Mouse (Mus musculus) myocyte (in vitro differentiated cells): ENCODE data around the gene Ctu2. TPM values are rescaled to one million over a fixed set of nuclear protein-coding genes. Genes with fewer than 3 reads are reported as not detected.

Source experiments
- H3K27me3 ChIP-seq: one replicate; pipeline ENCODE4 v1.6.1; 2011; ENCODE audit not compliant: control insufficient read depth, insufficient read depth, insufficient read length
- H3K36me3 ChIP-seq: one replicate; pipeline ENCODE4 v1.6.1; 2011; ENCODE audit not compliant: control insufficient read depth, insufficient read depth
- H3K4me2 ChIP-seq: one replicate; pipeline ENCODE4 v1.6.1; 2011; ENCODE audit warnings: low read depth, control low read depth
- H3K4me3 ChIP-seq: one replicate; pipeline ENCODE4 v1.5.1; 2011; ENCODE audit warnings: mild to moderate bottlenecking, control low read depth, moderate library complexity
- H3K79me2 ChIP-seq: one replicate; pipeline ENCODE4 v1.6.1; 2011; ENCODE audit not compliant: control insufficient read depth, insufficient read depth
- H3ac ChIP-seq: one replicate; pipeline ENCODE4 v1.6.1; 2011; ENCODE audit not compliant: control insufficient read depth, insufficient read length
- CEBPB ChIP-seq: IDR thresholded peaks from 2 replicates; pipeline ENCODE4 v1.6.1; 2011; ENCODE audit warnings: mild to moderate bottlenecking, moderate library complexity; ENCODE audit not compliant: poor library complexity, insufficient read depth, severe bottlenecking
- E2F4 ChIP-seq: IDR thresholded peaks from one replicate; pipeline ENCODE4 v1.6.1; 2011; ENCODE audit warnings: mild to moderate bottlenecking, control low read depth, moderate library complexity; ENCODE audit not compliant: insufficient read depth
- MAX ChIP-seq: IDR thresholded peaks from one replicate; pipeline ENCODE4 v1.6.1; 2011; ENCODE audit warnings: low read depth, mild to moderate bottlenecking, control low read depth
- MYOD1 ChIP-seq, 3 experiments: IDR thresholded peaks; one replicate each; pipeline ENCODE4 v1.6.1; 2011; ENCODE audit warnings: control low read depth in 2 of 3, low read depth in 2 of 3, mild to moderate bottlenecking in 2 of 3, moderate library complexity in 1 of 3; ENCODE audit not compliant: insufficient read length in 2 of 3, control insufficient read depth in 1 of 3
- MYOG ChIP-seq, 3 experiments: IDR thresholded peaks; one replicate each; pipeline ENCODE4 v1.6.1; 2011; ENCODE audit warnings: control low read depth in 2 of 3, low read depth in 2 of 3, mild to moderate bottlenecking in 2 of 3; ENCODE audit not compliant: insufficient read length in 2 of 3, control insufficient read depth in 1 of 3, insufficient read depth in 1 of 3
- POLR2A ChIP-seq: IDR thresholded peaks from one replicate; pipeline ENCODE4 v1.6.1; 2011; ENCODE audit warnings: low read depth, mild to moderate bottlenecking, control low read depth, moderate library complexity; ENCODE audit not compliant: insufficient read length
- POLR2AphosphoS2 ChIP-seq: IDR thresholded peaks from one replicate; pipeline ENCODE4 v1.6.1; 2011; ENCODE audit warnings: low read depth, control low read depth; ENCODE audit not compliant: insufficient read length
- REST ChIP-seq: IDR thresholded peaks from one replicate; pipeline ENCODE4 v1.6.1; 2011; ENCODE audit warnings: mild to moderate bottlenecking, control low read depth, moderate library complexity; ENCODE audit not compliant: insufficient read depth, insufficient read length
- SRF ChIP-seq: IDR thresholded peaks from one replicate; pipeline ENCODE4 v1.6.1; 2011; ENCODE audit warnings: low read depth; ENCODE audit not compliant: control insufficient read depth, insufficient read length
- TCF12 ChIP-seq: IDR thresholded peaks from one replicate; pipeline ENCODE4 v1.6.1; 2011; ENCODE audit warnings: mild to moderate bottlenecking, control low read depth; ENCODE audit not compliant: poor library complexity, insufficient read depth, severe bottlenecking
- USF1 ChIP-seq: IDR thresholded peaks from one replicate; pipeline ENCODE4 v1.6.1; 2011; ENCODE audit warnings: low read depth, mild to moderate bottlenecking, control low read depth, moderate library complexity
- polyA plus RNA-seq: library from polyadenylated mRNA; unstranded; fragments of >200 nt; fragmentation: generic; extraction: Trizol; gene quantifications from one replicate; pipeline ENCODE4 v1.2.1, GENCODE M21; 2012; ENCODE audit warnings: missing spikeins

The Ctu2 gene
- polyA plus RNA-seq, 1 experiment, result 31.5 TPM

DNA sequence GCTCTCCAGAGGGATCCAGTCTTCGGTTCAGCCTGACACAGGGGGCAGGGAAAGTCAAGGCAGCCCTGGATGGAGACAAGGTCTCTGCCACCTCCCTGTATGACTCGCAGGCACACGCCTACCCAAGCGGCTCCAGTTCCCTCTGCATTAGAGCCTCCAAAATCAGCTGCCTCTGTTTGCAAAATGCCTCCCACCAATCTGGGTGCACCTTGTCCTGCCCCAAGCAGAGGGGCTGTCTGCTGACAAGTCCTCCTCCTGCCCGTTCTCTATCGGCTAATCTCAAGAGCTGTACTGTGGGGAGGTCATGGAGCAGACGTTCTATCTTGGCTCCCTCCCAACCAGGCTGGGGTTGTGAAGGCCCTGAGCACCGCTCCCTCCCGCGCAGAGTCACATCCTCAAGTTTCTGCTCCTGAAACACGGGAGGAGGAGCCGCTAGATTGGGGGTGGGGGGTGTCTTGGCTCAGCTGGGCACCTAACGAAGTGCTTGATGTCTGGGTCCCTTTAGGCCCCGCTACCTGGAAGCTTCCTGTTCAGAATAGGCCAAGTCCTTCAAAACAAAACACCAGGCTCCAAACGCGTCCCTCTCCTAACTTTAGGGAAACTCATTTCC, 887 bp upstream of the Ctu2 start:
- H3K27me3 ChIP-seq, result no peaks in the 10 kb centered on the region
- peak overlapping the region; percentile 56 for H3K4me3 ChIP-seq
- H3K4me2 ChIP-seq, result peak overlapping the region; percentile 73
- TF ChIP-seq USF1 (no peak), MAX (no peak), REST (no peak), MYOG (IDR thresholded peaks at IDR 0.05; ENCODE audit: control insufficient read depth in 1 of 3, insufficient read depth in 1 of 3, insufficient read length in 2 of 3, low read depth in 2 of 3) (no peak), E2F4 (no peak), TCF12 (no peak), SRF (no peak)
- peaks cover 9% of the 10 kb centered on the region for H3K36me3 ChIP-seq
- H3ac ChIP-seq, result peak overlapping the region; percentile 95
- H3K79me2 ChIP-seq, result peaks cover 23% of the 10 kb centered on the region

- no peak overlapping the region for H3K4me2 ChIP-seq
- no peak overlapping the region for H3ac ChIP-seq
- peaks cover 34% of the 10 kb centered on the region for H3K36me3 ChIP-seq
- TF ChIP-seq USF1 (no peak), POLR2A (peak; percentile 8), MYOD1 (IDR thresholded peaks at IDR 0.05; ENCODE audit: control insufficient read depth in 1 of 3, insufficient read length in 2 of 3, low read depth in 2 of 3) (peak in 1 of 3 experiments; percentile 19)
- H3K79me2 ChIP-seq, result no peaks in the 10 kb centered on the region
- no peaks in the 10 kb centered on the region for H3K27me3 ChIP-seq
- no peak overlapping the region for H3K4me3 ChIP-seq
Observed at GRCm38 (mm10) chr8:122482448-122482847, 6.5 kb downstream of the Ctu2 start.

DNA sequence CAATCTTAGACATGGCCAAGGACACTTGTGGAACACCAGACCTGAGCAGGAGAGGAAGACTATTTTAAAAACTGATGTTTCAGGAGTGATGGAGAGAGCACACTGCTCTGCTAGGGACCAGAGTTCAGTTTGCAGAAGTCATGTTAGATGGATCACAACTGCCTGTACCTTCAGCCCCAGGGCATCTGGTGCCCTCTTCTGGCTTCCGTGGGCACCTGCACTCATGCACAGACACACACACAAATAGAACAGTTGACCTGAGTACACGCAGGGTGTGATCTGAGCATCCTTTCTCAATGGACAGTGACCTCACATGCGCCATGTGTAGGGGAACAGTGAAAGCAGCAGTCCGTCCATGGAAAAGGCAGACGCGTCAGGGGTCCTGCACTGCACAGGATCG, 7.9 kb downstream of the Ctu2 start:
- Histone ChIP-seq H3ac (no peak overlapping the region), H3K27me3 (no peaks in the 10 kb centered on the region), H3K4me3 (no peak overlapping the region), H3K79me2 (no peaks in the 10 kb centered on the region), H3K4me2 (no peak overlapping the region), H3K36me3 (peaks cover 37% of the 10 kb centered on the region)
- TF ChIP-seq POLR2AphosphoS2 (peak; percentile 63), POLR2A (no peak)

DNA sequence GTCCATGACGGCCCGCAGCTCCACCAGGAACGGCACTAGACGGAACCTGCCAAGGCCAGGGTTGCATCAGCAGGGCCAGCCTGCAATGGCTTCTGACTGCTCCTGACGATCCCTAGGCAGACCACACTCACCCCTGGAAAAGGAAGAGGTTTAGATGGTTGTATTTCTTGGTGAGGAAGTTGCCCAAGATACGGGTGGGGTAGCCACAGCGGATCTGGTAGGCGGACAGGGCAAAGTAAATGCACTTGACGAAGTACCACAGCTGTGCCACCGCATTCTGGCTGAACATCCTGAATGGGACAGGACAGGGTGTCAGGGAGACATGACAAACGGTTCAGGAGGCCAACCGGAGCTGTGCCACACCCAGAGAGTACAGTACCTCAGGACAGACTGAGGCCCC, 8.9 kb downstream of the Ctu2 start:
- Histone ChIP-seq H3K79me2 (no peaks in the 10 kb centered on the region), H3K4me2 (no peak overlapping the region), H3K27me3 (no peaks in the 10 kb centered on the region), H3K4me3 (no peak overlapping the region), H3K36me3 (peaks cover 44% of the 10 kb centered on the region), H3ac (no peak overlapping the region)
- TF ChIP-seq REST (no peak), MAX (no peak), POLR2AphosphoS2 (peak; percentile 23), USF1 (no peak), POLR2A (peak; percentile 13), MYOD1 (IDR thresholded peaks at IDR 0.05; ENCODE audit: control insufficient read depth in 1 of 3, insufficient read length in 2 of 3, low read depth in 2 of 3) (peak in 2 of 3 experiments; percentile 22 to 74)

DNA sequence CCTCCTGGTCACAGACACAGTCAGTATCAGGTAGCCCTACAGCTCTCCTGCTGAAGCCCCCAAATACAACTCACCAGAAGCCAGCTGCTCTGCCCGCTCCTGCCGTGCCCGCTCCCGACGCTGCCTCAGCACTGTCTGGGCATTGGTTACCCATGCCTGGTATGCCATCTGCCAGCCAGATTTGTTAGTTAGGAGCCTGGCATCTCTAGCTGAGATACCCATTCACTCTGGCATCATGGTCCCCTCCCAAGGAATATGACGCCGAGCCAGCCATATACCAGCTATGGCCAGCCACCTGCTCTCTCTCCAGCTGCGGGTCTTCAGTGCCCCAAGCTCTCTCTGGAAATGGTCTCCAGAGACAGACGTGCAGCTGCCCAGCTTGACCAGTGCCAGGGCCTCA, 12.4 kb downstream of the Ctu2 start:
- no peak overlapping the region for H3ac ChIP-seq
- TF ChIP-seq MYOG (IDR thresholded peaks at IDR 0.05; ENCODE audit: control insufficient read depth in 1 of 3, insufficient read depth in 1 of 3, insufficient read length in 2 of 3, low read depth in 2 of 3), result no peak
- TF ChIP-seq MAX, result no peak
- TF ChIP-seq USF1, result no peak
- no peak for TF ChIP-seq CEBPB
- TF ChIP-seq POLR2AphosphoS2, result no peak
- no peak for TF ChIP-seq REST
- no peak for TF ChIP-seq TCF12
- no peaks in the 10 kb centered on the region for H3K27me3 ChIP-seq
- no peak overlapping the region for H3K4me2 ChIP-seq
- peaks cover 42% of the 10 kb centered on the region for H3K36me3 ChIP-seq
- no peaks in the 10 kb centered on the region for H3K79me2 ChIP-seq
- H3K4me3 ChIP-seq, result no peak overlapping the region

- H3K36me3 ChIP-seq, result peaks cover 30% of the 10 kb centered on the region
- H3K27me3 ChIP-seq, result no peaks in the 10 kb centered on the region
- TF ChIP-seq POLR2AphosphoS2 (peak; percentile 22), POLR2A (no peak), MYOD1 (IDR thresholded peaks at IDR 0.05; ENCODE audit: control insufficient read depth in 1 of 3, insufficient read length in 2 of 3, low read depth in 2 of 3) (no peak), MYOG (IDR thresholded peaks at IDR 0.05; ENCODE audit: control insufficient read depth in 1 of 3, insufficient read depth in 1 of 3, insufficient read length in 2 of 3, low read depth in 2 of 3) (no peak), SRF (no peak)
- H3K4me3 ChIP-seq, result no peak overlapping the region
- no peaks in the 10 kb centered on the region for H3K79me2 ChIP-seq
- H3ac ChIP-seq, result no peak overlapping the region
- no peak overlapping the region for H3K4me2 ChIP-seq
Observed at GRCm38 (mm10) chr8:122497016-122497734, 21.2 kb downstream of the Ctu2 start.
